Mouse (Mus musculus): ENCODE data around the gene Ggta1. TPM values are rescaled to one million over a fixed set of nuclear protein-coding genes. Genes with fewer than 3 reads are reported as not detected.

Ggta1 gene
- polyA plus RNA-seq, 1 experiment from 2014 or later = 16.2 TPM

- ATAC-seq (replicated peaks; ENCODE audit: low FRiP score, low read depth) (0 out of 2 replicates have a peak, but pooled peaks have one; percentile 8), DNase-seq (ENCODE audit: low spot score) (peak; percentile 54)
- no peak overlapping the region for H3K4me2 ChIP-seq (ENCODE audit: low read length)
- H3K9me3 ChIP-seq (replicated peaks; ENCODE audit: low read length) = no peaks in the 10 kb centered on the region
- TF ChIP-seq CTCF (IDR thresholded peaks at IDR 0.05; ENCODE audit: low read depth) = no peak
- peak overlapping the region; percentile 16; the same call in 1 of the 2 replicates for H3K27ac ChIP-seq
- no peak overlapping the region for H3K4me3 ChIP-seq (replicated peaks; ENCODE audit: low read depth, low read length)
- no peaks in the 10 kb centered on the region for H3K27me3 ChIP-seq (ENCODE audit: insufficient read depth, low read length)
- 60% methylated on average over 12 of the region's 12 CpGs for WGBS
- peaks cover 15% of the 10 kb centered on the region for H3K4me1 ChIP-seq (replicated peaks; ENCODE audit: insufficient read depth, low read length)
- H3K36me3 ChIP-seq (ENCODE audit: insufficient read depth, low read length) = no peaks in the 10 kb centered on the region
- no peak overlapping the region for H3K9ac ChIP-seq (ENCODE audit: low read depth, low read length)
Measured at GRCm38 (mm10) chr2:35503021-35503722, 40.1 kb upstream of the Ggta1 start.

GRCm38 (mm10) chr2:35502561-35502960 is 39.5 kb upstream of the Ggta1 start:
- no peak for TF ChIP-seq CTCF (IDR thresholded peaks at IDR 0.05; ENCODE audit: low read depth)
- DNase-seq (ENCODE audit: low spot score) (no peak), ATAC-seq (replicated peaks; ENCODE audit: low FRiP score, low read depth) (no peak)
- H3K9me3 ChIP-seq (replicated peaks; ENCODE audit: low read length) = no peaks in the 10 kb centered on the region
- 0 out of 2 replicates have a peak overlapping the region, but pooled peaks have one; percentile 16 for H3K27ac ChIP-seq
- no peaks in the 10 kb centered on the region for H3K36me3 ChIP-seq (ENCODE audit: insufficient read depth, low read length)
- no peak overlapping the region for H3K4me3 ChIP-seq (replicated peaks; ENCODE audit: low read depth, low read length)
- no peak overlapping the region for H3K9ac ChIP-seq (ENCODE audit: low read depth, low read length)
- H3K4me1 ChIP-seq (replicated peaks; ENCODE audit: insufficient read depth, low read length) = peaks cover 14% of the 10 kb centered on the region
- WGBS = 74% methylated on average over 3 of the region's 3 CpGs
- no peaks in the 10 kb centered on the region for H3K27me3 ChIP-seq (ENCODE audit: insufficient read depth, low read length)
- H3K4me2 ChIP-seq (ENCODE audit: low read length) = no peak overlapping the region

GRCm38 (mm10) chr2:35499474-35499873 is 36.4 kb upstream of the Ggta1 start:
- Histone ChIP-seq H3K27me3 (ENCODE audit: insufficient read depth, low read length) (no peaks in the 10 kb centered on the region), H3K36me3 (ENCODE audit: insufficient read depth, low read length) (no peaks in the 10 kb centered on the region), H3K4me1 (replicated peaks; ENCODE audit: insufficient read depth, low read length) (peaks cover 21% of the 10 kb centered on the region), H3K9me3 (replicated peaks; ENCODE audit: low read length) (no peaks in the 10 kb centered on the region), H3K27ac (no peak overlapping the region), H3K9ac (ENCODE audit: low read depth, low read length) (no peak overlapping the region), H3K4me3 (replicated peaks; ENCODE audit: low read depth, low read length) (no peak overlapping the region), H3K4me2 (ENCODE audit: low read length) (no peak overlapping the region)
- TF ChIP-seq CTCF (IDR thresholded peaks at IDR 0.05; ENCODE audit: low read depth) = no peak
- ATAC-seq (replicated peaks; ENCODE audit: low FRiP score, low read depth) (no peak), DNase-seq (ENCODE audit: low spot score) (no peak)
- 73% methylated on average over 7 of the region's 7 CpGs for WGBS

GRCm38 (mm10) chr2:35498961-35499360 is 35.9 kb upstream of the Ggta1 start:
- Histone ChIP-seq H3K4me1 (replicated peaks; ENCODE audit: insufficient read depth, low read length) (peaks cover 16% of the 10 kb centered on the region), H3K9me3 (replicated peaks; ENCODE audit: low read length) (no peaks in the 10 kb centered on the region), H3K4me3 (replicated peaks; ENCODE audit: low read depth, low read length) (no peak overlapping the region), H3K9ac (ENCODE audit: low read depth, low read length) (no peak overlapping the region), H3K27me3 (ENCODE audit: insufficient read depth, low read length) (no peaks in the 10 kb centered on the region), H3K4me2 (ENCODE audit: low read length) (no peak overlapping the region), H3K36me3 (ENCODE audit: insufficient read depth, low read length) (no peaks in the 10 kb centered on the region), H3K27ac (no peak overlapping the region)
- TF ChIP-seq CTCF (IDR thresholded peaks at IDR 0.05; ENCODE audit: low read depth) = no peak
- WGBS = 65% methylated on average over 3 of the region's 3 CpGs
- DNase-seq (ENCODE audit: low spot score) = no peak
- no peak for ATAC-seq (replicated peaks; ENCODE audit: low FRiP score, low read depth)

- 92% methylated on average over 2 of the region's 2 CpGs for WGBS
- no peak overlapping the region for H3K27ac ChIP-seq
- H3K4me2 ChIP-seq (ENCODE audit: low read length) = no peak overlapping the region
- H3K27me3 ChIP-seq (ENCODE audit: insufficient read depth, low read length) = no peaks in the 10 kb centered on the region
- ATAC-seq (replicated peaks; ENCODE audit: low FRiP score, low read depth) (no peak), DNase-seq (ENCODE audit: low spot score) (no peak)
- no peaks in the 10 kb centered on the region for H3K36me3 ChIP-seq (ENCODE audit: insufficient read depth, low read length)
- no peaks in the 10 kb centered on the region for H3K9me3 ChIP-seq (replicated peaks; ENCODE audit: low read length)
- H3K9ac ChIP-seq (ENCODE audit: low read depth, low read length) = no peak overlapping the region
- TF ChIP-seq CTCF (IDR thresholded peaks at IDR 0.05; ENCODE audit: low read depth) = no peak
- peaks cover 12% of the 10 kb centered on the region; the same call in 1 of the 2 replicates for H3K4me1 ChIP-seq (replicated peaks; ENCODE audit: insufficient read depth, low read length)
- H3K4me3 ChIP-seq (replicated peaks; ENCODE audit: low read depth, low read length) = no peak overlapping the region
Measured at GRCm38 (mm10) chr2:35497662-35498196, 34.7 kb upstream of the Ggta1 start.

GRCm38 (mm10) chr2:35496279-35497013 is 33.4 kb upstream of the Ggta1 start:
- DNase-seq (ENCODE audit: low spot score) (peak; percentile 80), ATAC-seq (replicated peaks; ENCODE audit: low FRiP score, low read depth) (no peak)
- Histone ChIP-seq H3K27me3 (ENCODE audit: insufficient read depth, low read length) (no peaks in the 10 kb centered on the region), H3K36me3 (ENCODE audit: insufficient read depth, low read length) (no peaks in the 10 kb centered on the region), H3K4me3 (replicated peaks; ENCODE audit: low read depth, low read length) (no peak overlapping the region), H3K9me3 (replicated peaks; ENCODE audit: low read length) (no peaks in the 10 kb centered on the region), H3K9ac (ENCODE audit: low read depth, low read length) (no peak overlapping the region), H3K27ac (peak overlapping the region; percentile 62), H3K4me1 (replicated peaks; ENCODE audit: insufficient read depth, low read length) (peaks cover 12% of the 10 kb centered on the region; the same call in 1 of the 2 replicates), H3K4me2 (ENCODE audit: low read length) (no peak overlapping the region)
- whole genome bisulfite sequencing = 22% methylated on average over 5 of the region's 5 CpGs
- no peak for TF ChIP-seq CTCF (IDR thresholded peaks at IDR 0.05; ENCODE audit: low read depth)
